Mouse (Mus musculus) heart, postnatal 0 days (tissue): ENCODE results near the gene Gm49380.

ENCODE experiments used
- CTCF ChIP-seq: IDR thresholded peaks from 2 replicates; pipeline ENCODE4 v1.5.1; 2016; ENCODE audit warnings: antibody characterized with exemption, control low read depth, low read depth
- EP300 ChIP-seq: IDR thresholded peaks from 2 replicates; pipeline ENCODE4 v1.6.1; 2016; ENCODE audit warnings: antibody characterized with exemption, low read depth

- TF ChIP-seq EP300 (no peak), CTCF (no peak)
Measured at GRCm38 (mm10) chr9:44094737-44095136, 18.6 kb downstream of the Gm49380 start.
